Comparison of ENCODE assay signal across 8 mouse cellular contexts in genomic region chr7:84085049-84085945, GRCm38 (mm10). TPM values are rescaled to one million over a fixed set of nuclear protein-coding genes. Genes with fewer than 3 reads are reported as not detected.
DNase-seq lines count a peak whose midpoint lies in the region; ATAC-seq and TF ChIP-seq lines count a peak whose summit lies in the region.

No protein-coding gene starts in this region.

- peak overlapping the region; percentile 87 for H3K4me2 ChIP-seq in forebrain, postnatal 0 days (ENCODE audit: low read depth)
- peak overlapping the region; percentile 29 for H3K4me2 ChIP-seq in liver, embryonic 11.5 days
- peak overlapping the region; percentile 89 for H3K4me2 ChIP-seq in neural tube, embryonic 13.5 days

- no peaks in the 10 kb centered on the region for H3K27me3 ChIP-seq in cerebellum, adult 2 months (ENCODE audit: control insufficient read depth, insufficient read depth, low read length)
- H3K27me3 ChIP-seq in forebrain, postnatal 0 days (ENCODE audit: insufficient read depth, low read length) = peaks cover 17% of the 10 kb centered on the region
- H3K27me3 ChIP-seq in liver, embryonic 11.5 days (replicated peaks; ENCODE audit: control insufficient read depth, insufficient read depth, low read length) = peaks cover 34% of the 10 kb centered on the region
- peaks cover 47% of the 10 kb centered on the region for H3K27me3 ChIP-seq in neural tube, embryonic 13.5 days

- H3K36me3 ChIP-seq in forebrain, postnatal 0 days (ENCODE audit: insufficient read depth) = no peaks in the 10 kb centered on the region
- no peaks in the 10 kb centered on the region for H3K36me3 ChIP-seq in liver, embryonic 11.5 days (ENCODE audit: control insufficient read depth, insufficient read depth, low read length)
- no peaks in the 10 kb centered on the region for H3K36me3 ChIP-seq in neural tube, embryonic 13.5 days

- 3% methylated on average over 39 of the region's 39 CpGs for WGBS in cerebellum, adult 2 months
- WGBS in forebrain, postnatal 0 days = 4% methylated on average over 39 of the region's 39 CpGs
- WGBS in liver, embryonic 11.5 days = 7% methylated on average over 39 of the region's 39 CpGs
- WGBS in neural tube, embryonic 13.5 days = 5% methylated on average over 39 of the region's 39 CpGs

- no peak for ATAC-seq in CD4-positive, CD25-positive, alpha-beta regulatory T cell, adult 4 months
- ATAC-seq in forebrain, postnatal 0 days = no peak
- ATAC-seq in liver, embryonic 11.5 days (replicated peaks; ENCODE audit: low FRiP score) = no peak
- peak; percentile 36; the same call in 1 of the 2 replicates for ATAC-seq in neural tube, embryonic 13.5 days (ENCODE audit: low read depth)

- peak overlapping the region; percentile 52; the same call in 1 of the 2 replicates for H3K9ac ChIP-seq in forebrain, postnatal 0 days
- H3K9ac ChIP-seq in liver, embryonic 11.5 days (ENCODE audit: low read depth, low read length) = no peak overlapping the region
- H3K9ac ChIP-seq in neural tube, embryonic 13.5 days = peak overlapping the region; percentile 68

- no peaks in the 10 kb centered on the region for H3K9me3 ChIP-seq in forebrain, postnatal 0 days (ENCODE audit: low read length)
- no peaks in the 10 kb centered on the region for H3K9me3 ChIP-seq in liver, embryonic 11.5 days (ENCODE audit: control insufficient read depth, low read length)
- no peaks in the 10 kb centered on the region for H3K9me3 ChIP-seq in neural tube, embryonic 13.5 days

- TF ChIP-seq POLR2A in cerebellum, adult 2 months (IDR thresholded peaks at IDR 0.05; ENCODE audit: borderline replicate concordance, insufficient read depth, low read length) = no peak

- H3K4me1 ChIP-seq in cerebellum, adult 2 months (ENCODE audit: control insufficient read depth, insufficient read depth, low read length) = no peaks in the 10 kb centered on the region
- H3K4me1 ChIP-seq in forebrain, postnatal 0 days (ENCODE audit: insufficient read depth) = peaks cover 8% of the 10 kb centered on the region; the same call in 1 of the 2 replicates
- H3K4me1 ChIP-seq in liver, embryonic 11.5 days (replicated peaks; ENCODE audit: control insufficient read depth, insufficient read depth, low read length) = no peaks in the 10 kb centered on the region
- peaks cover 14% of the 10 kb centered on the region for H3K4me1 ChIP-seq in neural tube, embryonic 13.5 days (replicated peaks)

- peak overlapping the region; percentile 23 for H3K27ac ChIP-seq in cerebellum, adult 2 months (ENCODE audit: insufficient read depth, low read length)
- no peak overlapping the region for H3K27ac ChIP-seq in forebrain, postnatal 0 days (ENCODE audit: low read depth, low read length)
- H3K27ac ChIP-seq in liver, embryonic 11.5 days (ENCODE audit: low read depth, low read length) = no peak overlapping the region
- no peak overlapping the region for H3K27ac ChIP-seq in neural tube, embryonic 13.5 days (replicated peaks)

- H3K4me3 ChIP-seq in cerebellum, adult 2 months (replicated peaks; ENCODE audit: insufficient read depth, low read depth, low read length) = peak overlapping the region; percentile 74
- peak overlapping the region; percentile 54 for H3K4me3 ChIP-seq in forebrain, postnatal 0 days (ENCODE audit: low read depth, low read length)
- H3K4me3 ChIP-seq in liver, embryonic 11.5 days (ENCODE audit: low read depth, low read length) = peak overlapping the region; percentile 28; the same call in 1 of the 2 replicates
- peak overlapping the region; percentile 53 for H3K4me3 ChIP-seq in neural tube, embryonic 13.5 days

- no peak for TF ChIP-seq CTCF in cerebellum, adult 2 months (IDR thresholded peaks at IDR 0.05; ENCODE audit: borderline replicate concordance, insufficient read depth, low read depth, low read length)
- no peak for TF ChIP-seq CTCF in forebrain, postnatal 0 days (IDR thresholded peaks at IDR 0.05; ENCODE audit: low read depth)

- DNase-seq in CD4-positive, CD25-positive, alpha-beta regulatory T cell, adult 2 months (ENCODE audit: low read depth, low spot score) = peak; percentile 45
- DNase-seq in cerebellum, adult 2 months = peak; percentile 74 to 80
- DNase-seq in forebrain, postnatal 0 days = peak; percentile 27
- DNase-seq in induced T-regulatory cell, adult 2 months (ENCODE audit: low read depth) = peak; percentile 43
- DNase-seq in liver, embryonic 11.5 days (ENCODE audit: low spot score) = peak; percentile 71
- peak; percentile 52 for DNase-seq in thymus, postnatal 0 days (ENCODE audit: low spot score)

RNA-seq across cellular contexts. Expression of gene Cemip, which starts 1.0 kb away (rescaled TPM):
- polyA plus RNA-seq in CD4-positive, CD25-positive, alpha-beta regulatory T cell, adult 4 months (2017; shearing (Covaris generic)) = under 1 TPM in 1 of 2 experiments, not detected in 1; 0.19 TPM
- polyA plus RNA-seq in cerebellum, adult 2 months (2012; rRNA removed) = 5.4 and 6.8 TPM in 2 replicates
- 4.4 and 5.5 TPM in 2 replicates for total RNA-seq in forebrain, postnatal 0 days (2014; rRNA removed)
- polyA plus RNA-seq in forebrain, postnatal 0 days (2015; fragmentation: Nextera tagmentation; extraction: Ambion mirVana) = 0.20 and 0.34 TPM in 2 replicates
- 0.14 and 0.15 TPM in 2 replicates for polyA plus RNA-seq in liver, embryonic 11.5 days (2014; fragmentation: Nextera tagmentation; extraction: Ambion mirVana)
- 0.56 and 0.59 TPM in 2 replicates for polyA plus RNA-seq in neural tube, embryonic 13.5 days (2015; fragmentation: Nextera tagmentation; extraction: Ambion mirVana)
- 0.03 TPM in 1 of 2 replicates, not detected in the other for polyA plus RNA-seq in thymus, postnatal 0 days (2015; fragmentation: Nextera tagmentation; extraction: Ambion mirVana)

Comparison
In these comparisons a context has a peak if more than half of its experiments do, and no peak if none do; other contexts are left out.
1. DNase-seq: peak in every context shown above with its lines; median percentile 77 in cerebellum, adult 2 months; 71 in liver, embryonic 11.5 days; 52 in thymus, postnatal 0 days; 45 in CD4-positive, CD25-positive, alpha-beta regulatory T cell, adult 2 months; 43 in induced T-regulatory cell, adult 2 months; 27 in forebrain, postnatal 0 days.
2. H3K4me2 ChIP-seq: peak in every context shown above with its lines; median percentile 89 in neural tube, embryonic 13.5 days; 87 in forebrain, postnatal 0 days; 29 in liver, embryonic 11.5 days.